Mouse (Mus musculus): ENCODE data around the gene Usp2.

DNA sequence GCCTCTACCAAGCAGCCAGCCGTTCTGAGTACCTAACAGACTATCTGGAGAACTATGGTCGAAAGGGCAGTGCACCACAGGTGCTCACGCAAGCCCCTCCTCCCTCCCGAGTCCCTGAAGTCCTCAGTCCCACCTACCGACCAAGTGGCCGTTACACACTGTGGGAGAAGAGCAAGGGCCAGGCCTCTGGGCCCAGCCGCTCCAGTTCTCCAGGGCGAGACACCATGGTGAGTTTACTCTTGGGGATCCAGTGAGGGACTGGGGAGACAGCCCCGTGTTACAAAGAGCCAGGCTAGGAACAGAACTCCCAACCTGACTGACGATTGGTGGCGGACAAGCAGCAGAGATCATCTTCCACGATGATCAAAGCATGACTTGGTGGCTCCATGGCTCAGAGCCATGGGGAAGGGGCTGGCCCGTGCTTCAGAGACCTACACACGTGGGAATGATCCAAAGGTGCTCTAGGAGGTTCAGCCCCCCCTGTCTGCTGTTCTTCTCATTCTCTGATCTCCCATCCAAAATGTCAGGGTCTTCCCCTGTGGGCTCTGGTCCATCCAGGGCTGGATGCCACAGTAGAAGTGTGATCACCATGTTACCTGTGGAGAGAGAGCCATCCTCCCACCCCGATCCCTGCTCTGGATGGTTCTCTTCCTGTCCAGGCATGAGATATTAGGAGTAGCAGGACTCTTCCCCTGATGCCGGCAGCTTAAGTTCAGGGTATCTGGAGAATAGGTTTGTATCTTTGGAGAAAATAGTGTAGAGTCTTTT, 9.4 kb downstream of the Usp2 start:
- TF ChIP-seq CTCF (conservative IDR thresholded peaks at IDR 0.05; ENCODE audit: low read length): no peak
- no peak for TF ChIP-seq NANOG (IDR thresholded peaks at IDR 0.05; ENCODE audit: borderline replicate concordance, low read length)
- no peak for TF ChIP-seq POU5F1 (IDR thresholded peaks at IDR 0.05; ENCODE audit: borderline replicate concordance, low read length)
